Mouse (Mus musculus): ENCODE measurements around the gene Prkcd. TPM values are rescaled to one million over a fixed set of nuclear protein-coding genes. Genes with fewer than 3 reads are reported as not detected.

Gene Prkcd
- polyA plus RNA-seq (2012; rRNA removed), result 50.9 and 59.4 TPM in 2 replicates

GRCm38 (mm10) chr14:30625856-30626726 is at the start of gene Prkcd:
Prkcd (minus strand) TSS chr14:30626210.

GRCm38 (mm10) chr14:30653943-30654659 is 28.1 kb upstream of the Prkcd start, which contains the start of gene Rft1:
Rft1 (plus strand) TSS chr14:30654360.

GRCm38 (mm10) chr14:30548131-30548720 is 77.8 kb downstream of the Prkcd start, which contains the start of gene Tkt:
Tkt (plus strand) TSS chr14:30548359.

Other genes starting within 250 kb of the Prkcd start
- 28.1 and 29.8 TPM in 2 replicates for gene Dcp1a, start 146.7 kb downstream of the Prkcd start, polyA plus RNA-seq (2012; rRNA removed)
- gene Cacna1d, start 134.8 kb downstream of the Prkcd start, polyA plus RNA-seq (2012; rRNA removed), result 28.9 and 29.4 TPM in 2 replicates
- gene Tkt, start 77.9 kb downstream of the Prkcd start, polyA plus RNA-seq (2012; rRNA removed), result 206 and 247 TPM in 2 replicates
- gene Rft1, start 28.1 kb upstream of the Prkcd start, polyA plus RNA-seq (2012; rRNA removed), result 10.8 and 11.9 TPM in 2 replicates
- 9.3 and 10.1 TPM in 2 replicates for gene Sfmbt1, start 88.6 kb upstream of the Prkcd start, polyA plus RNA-seq (2012; rRNA removed)
- 22.9 and 28.6 TPM in 2 replicates for gene Tmem110, start 199.4 kb upstream of the Prkcd start, polyA plus RNA-seq (2012; rRNA removed)